Mouse (Mus musculus): ENCODE data around the gene Nabp1. TPM values are rescaled to one million over a fixed set of nuclear protein-coding genes. Genes with fewer than 3 reads are reported as not detected.
"Not testable (repeated sequence)": the region's sequence is repeated elsewhere in the genome, so short reads cannot be mapped to it uniquely, and the experiment has no call there.

Nabp1 gene
- polyA plus RNA-seq, 1 experiment from 2014 or later: 7.8 TPM

DNA sequence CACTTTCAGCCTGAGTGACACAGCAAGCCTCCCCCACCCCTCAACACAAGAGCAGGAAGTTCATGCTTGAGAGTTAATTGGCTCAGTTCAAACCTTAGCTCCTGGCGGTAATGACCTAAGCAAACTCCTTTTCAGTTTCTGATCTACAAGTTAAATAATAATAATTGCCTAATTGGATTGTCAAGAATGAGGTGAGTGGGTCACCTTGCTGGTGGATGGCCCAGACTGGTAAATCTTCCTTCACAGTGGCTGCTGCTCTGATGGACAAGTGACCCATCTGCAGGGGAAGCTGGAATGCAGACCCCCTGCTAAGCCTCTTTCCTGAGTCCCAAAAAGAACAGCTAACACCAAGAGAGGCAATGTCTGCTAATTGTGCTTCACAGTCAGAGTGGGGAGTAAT, 48.5 kb downstream of the Nabp1 start:
- Histone ChIP-seq H3K27me3 (ENCODE audit: low read depth, poor library complexity, severe bottlenecking) (no peaks in the 10 kb centered on the region), H3K4me3 (no peak overlapping the region), H3K36me3 (no peaks in the 10 kb centered on the region), H3K4me1 (peaks cover 5% of the 10 kb centered on the region; the same call in 1 of the 2 replicates), H3K9me3 (replicated peaks) (no peaks in the 10 kb centered on the region), H3K27ac (replicated peaks) (no peak overlapping the region)
- DNase-seq (ENCODE audit: low spot score): no peak
- WGBS: 16% methylated on average over 1 of the region's 1 CpGs

DNA sequence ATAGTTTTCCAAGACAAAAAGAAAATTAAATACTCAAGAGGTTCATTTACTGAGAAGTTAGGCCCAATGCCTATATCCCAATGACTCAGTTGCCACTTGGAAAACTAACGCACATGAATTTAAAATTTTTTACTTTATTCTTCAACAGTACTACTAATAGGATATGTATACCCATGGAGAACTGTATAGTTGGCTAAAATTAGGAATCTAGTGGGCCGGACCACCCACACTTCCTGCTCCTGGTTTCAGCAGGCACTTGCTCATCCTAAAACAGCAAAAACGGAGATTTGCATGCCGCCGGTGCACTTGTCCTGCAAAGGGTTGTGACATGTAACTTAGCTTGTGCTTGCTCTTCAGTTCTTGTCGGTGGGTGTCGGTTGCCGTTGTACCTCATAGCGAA, 51.9 kb downstream of the Nabp1 start:
- no peak for DNase-seq (ENCODE audit: low spot score)
- no peaks in the 10 kb centered on the region for H3K27me3 ChIP-seq (ENCODE audit: low read depth, poor library complexity, severe bottlenecking)
- 98% methylated on average over 9 of the region's 9 CpGs for WGBS
- H3K36me3 ChIP-seq: no peaks in the 10 kb centered on the region
- no peaks in the 10 kb centered on the region for H3K9me3 ChIP-seq (replicated peaks)
- H3K27ac ChIP-seq (replicated peaks): no peak overlapping the region
- H3K4me1 ChIP-seq: peaks cover 5% of the 10 kb centered on the region; the same call in 1 of the 2 replicates
- no peak overlapping the region for H3K4me3 ChIP-seq

DNA sequence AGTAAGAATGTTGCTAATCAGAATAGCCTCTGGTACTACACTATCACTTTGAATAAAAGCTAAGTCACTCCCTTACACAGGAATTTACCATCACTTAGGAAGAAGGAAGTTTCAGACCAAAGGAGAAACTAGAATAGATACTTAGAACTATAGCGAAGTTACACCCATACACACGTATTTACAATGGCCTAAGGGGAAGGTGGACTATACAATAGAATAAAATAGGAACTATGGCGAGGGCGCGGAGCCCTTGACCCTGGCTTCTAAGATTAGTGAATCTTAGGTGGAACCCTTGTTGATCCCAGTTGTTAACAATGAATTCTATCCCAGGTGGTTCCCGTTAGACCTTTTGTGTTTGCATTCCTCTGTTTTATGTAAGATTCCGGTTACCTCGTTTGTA, 57.2 kb downstream of the Nabp1 start:
- not testable (repeated sequence) for H3K36me3 ChIP-seq; H3K4me1 ChIP-seq; H3K9me3 ChIP-seq (replicated peaks); H3K27me3 ChIP-seq (ENCODE audit: low read depth, poor library complexity, severe bottlenecking); DNase-seq (ENCODE audit: low spot score); H3K27ac ChIP-seq (replicated peaks); H3K4me3 ChIP-seq
- 93% methylated on average over 8 of the region's 8 CpGs for WGBS

GRCm38 (mm10) chr1:51418753-51419152, 59.5 kb downstream of the Nabp1 start:
- Histone ChIP-seq H3K27me3 (ENCODE audit: low read depth, poor library complexity, severe bottlenecking) (no peaks in the 10 kb centered on the region), H3K9me3 (replicated peaks) (no peaks in the 10 kb centered on the region), H3K4me3 (no peak overlapping the region), H3K36me3 (no peaks in the 10 kb centered on the region), H3K27ac (replicated peaks) (no peak overlapping the region), H3K4me1 (no peaks in the 10 kb centered on the region)
- DNase-seq (ENCODE audit: low spot score): no peak
- 57% methylated on average over 5 of the region's 5 CpGs for WGBS

Other genes with a start within 250 kb of the Nabp1 start
- 2.0 and 3.1 TPM in 2 replicates for gene Cavin2, start 189.3 kb downstream of the Nabp1 start, polyA plus RNA-seq (2016; fragmentation: Nextera tagmentation; extraction: Ambion mirVana)